Mouse (Mus musculus): ENCODE results near the gene Zfr2.

Gene Zfr2

DNA sequence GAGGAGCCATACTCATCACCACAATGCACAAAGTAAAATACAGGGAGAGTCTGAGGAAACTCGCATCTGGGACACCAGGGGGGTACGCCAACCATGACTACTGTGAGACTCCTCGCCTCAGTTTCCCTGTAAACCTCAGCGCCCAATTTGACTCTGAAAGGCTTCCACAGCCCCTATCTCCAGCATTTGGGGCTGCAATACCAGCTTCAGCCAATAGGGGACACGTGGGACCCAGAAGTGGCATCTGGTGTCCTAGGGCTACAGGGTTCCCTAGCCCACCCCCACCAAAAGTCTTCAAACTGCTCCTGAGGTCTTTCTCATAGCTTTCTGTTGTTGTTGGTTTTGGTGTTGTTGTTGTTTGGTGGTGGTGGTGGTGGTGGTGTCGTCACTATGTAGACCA lies 55.6 kb downstream of the Zfr2 start:
- DNase-seq (ENCODE audit: low spot score), result peak; percentile 59

DNA sequence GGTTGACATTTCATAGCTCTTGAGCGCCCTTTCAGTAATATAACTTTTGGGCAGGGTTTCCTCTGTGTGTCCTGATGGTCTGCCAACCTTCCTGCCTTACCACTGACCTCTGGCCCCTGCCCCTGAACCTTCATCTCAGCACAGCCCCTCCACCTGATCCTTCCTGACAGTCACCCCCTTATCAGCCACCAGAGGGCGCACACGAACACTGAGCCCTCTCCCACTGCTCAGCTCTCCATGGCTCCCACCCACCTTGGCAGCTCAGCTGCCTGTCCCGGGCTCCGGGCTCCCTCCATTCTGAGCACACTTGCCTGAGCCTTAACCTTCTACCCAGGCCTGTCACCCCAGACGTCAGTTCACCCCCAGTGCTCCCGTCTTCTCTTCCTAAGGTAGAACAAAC lies 56.3 kb downstream of the Zfr2 start:
- peak; percentile 85 for DNase-seq (ENCODE audit: low spot score)

DNA sequence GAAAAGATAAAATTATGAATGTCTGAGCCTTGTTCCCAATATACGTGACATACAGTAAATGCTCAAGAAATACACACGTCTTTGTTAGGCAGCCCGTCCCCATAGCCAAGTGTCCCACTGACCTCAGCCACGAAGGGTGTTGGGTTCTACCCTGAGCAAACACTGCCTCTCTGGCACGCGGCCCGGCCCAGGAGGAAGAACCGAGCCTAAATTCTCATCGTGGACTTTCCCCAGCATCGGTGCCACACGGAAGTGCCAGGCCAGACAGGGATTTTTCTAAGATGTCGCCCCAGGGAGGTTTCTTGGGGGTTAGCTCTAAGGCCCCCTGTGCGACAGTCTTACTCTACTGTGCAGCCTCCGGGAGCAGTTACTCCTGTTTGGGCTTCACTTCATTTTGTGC lies 56.9 kb downstream of the Zfr2 start:
- DNase-seq (ENCODE audit: low spot score), result no peak

DNA sequence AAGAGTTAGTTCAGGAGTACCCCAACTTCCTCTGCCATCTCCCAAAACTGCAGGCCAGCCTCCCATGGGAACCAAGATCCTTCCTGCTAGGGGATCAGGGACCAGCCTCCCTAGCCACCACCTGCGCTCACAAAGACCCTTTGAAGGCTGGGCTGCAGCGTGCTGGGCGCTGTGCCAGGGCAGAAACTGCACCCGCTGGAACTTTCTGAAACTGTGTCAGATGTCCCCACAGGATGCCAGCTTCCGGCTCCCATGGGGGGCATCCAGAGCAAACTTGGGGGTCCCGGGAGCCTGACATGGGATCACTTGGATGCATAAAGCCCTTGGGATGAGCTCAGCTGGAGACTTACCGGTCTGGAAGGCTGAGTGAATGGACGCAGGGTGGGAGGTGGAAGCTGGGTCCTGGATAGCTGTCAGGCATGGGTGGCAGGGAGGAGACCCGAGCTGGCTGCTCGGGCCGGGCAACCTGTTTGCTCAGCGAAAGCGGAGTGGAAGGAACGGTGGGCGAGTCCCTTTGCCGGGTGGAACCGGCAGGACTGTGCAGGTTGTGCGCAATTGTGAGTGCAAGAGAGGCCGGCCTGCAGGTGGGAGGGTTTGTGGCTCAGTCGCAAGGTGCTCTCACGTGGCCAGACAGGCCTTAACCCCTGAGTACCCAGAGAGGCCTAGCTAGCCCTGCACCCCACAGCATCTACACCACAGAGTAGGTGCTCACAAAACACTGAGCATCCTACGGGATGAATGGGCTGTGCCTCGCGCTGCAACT lies 57.9 kb downstream of the Zfr2 start:
- no peak for DNase-seq (ENCODE audit: low spot score)

DNA sequence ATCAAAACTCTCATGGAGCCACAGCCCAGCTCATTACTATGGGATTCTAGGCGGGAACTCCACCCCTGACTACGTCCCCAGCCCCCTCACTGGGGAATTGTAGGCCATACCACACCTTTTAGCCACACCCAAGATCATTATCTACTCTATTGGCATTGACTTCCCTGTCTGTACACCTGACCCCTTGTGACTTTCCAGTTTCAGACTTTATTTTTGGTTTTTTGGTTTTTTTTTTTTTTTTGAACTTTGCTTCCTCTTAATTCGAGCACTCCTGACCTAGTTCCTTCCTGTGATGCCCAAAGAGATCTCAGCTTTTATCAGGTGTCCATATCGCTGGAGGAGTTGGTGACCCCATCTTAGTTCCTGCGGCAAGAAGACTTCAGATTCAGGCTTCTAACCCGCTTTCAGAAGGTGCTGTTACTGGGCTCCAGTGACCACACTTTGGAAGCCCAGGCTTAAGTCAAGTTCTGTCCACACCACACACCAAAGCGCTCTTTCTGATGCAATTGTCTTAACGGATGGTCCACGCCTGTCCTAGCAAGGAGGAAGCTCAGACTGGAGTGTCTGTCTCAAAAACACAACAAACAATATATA lies 58.7 kb downstream of the Zfr2 start, which contains the start of gene Tjp3:
Gene Tjp3 (minus strand): TSS at position 71 of the 594 bp plus-strand sequence.
- no peak for DNase-seq (ENCODE audit: low spot score)

DNA sequence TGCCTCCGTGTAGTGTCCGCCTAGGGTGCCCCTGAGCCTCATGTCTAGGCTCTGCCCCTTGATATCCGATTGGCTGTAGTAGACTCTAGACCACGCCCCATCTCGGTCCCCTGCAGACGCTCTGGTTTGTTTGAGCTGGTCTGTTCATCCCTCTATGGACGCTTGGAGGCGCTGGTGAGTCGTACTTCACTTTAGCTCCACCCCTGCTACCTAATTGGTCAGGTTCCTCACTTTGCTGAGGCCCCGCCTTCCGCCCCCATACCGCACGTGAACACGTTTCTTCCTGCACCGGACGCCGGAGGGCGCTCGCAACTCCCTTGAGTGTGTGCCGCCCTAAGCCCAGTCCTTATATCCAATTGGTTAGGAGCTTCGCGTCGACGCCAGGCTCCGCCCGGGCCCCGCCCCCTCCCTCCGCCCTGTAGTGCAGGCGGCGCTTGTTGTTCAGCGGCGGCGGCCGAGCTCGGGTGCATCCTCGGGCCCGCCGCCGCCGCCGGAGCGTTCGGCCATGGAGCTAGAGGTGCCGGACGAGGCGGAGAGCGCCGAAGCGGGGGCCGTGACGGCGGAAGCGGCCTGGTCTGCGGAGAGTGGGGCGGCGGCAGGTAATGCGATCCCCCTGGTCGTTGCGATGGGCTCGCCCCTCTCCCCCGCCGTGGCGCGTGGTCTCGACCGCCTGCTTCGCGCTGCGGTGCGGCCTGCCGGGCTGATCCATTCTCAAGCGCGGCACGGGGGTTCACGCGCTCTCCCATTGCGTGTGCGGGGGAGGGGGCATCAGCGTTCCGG lies 59.8 kb downstream of the Zfr2 start, which contains the start of gene Pip5k1c:
Gene Pip5k1c (plus strand): TSS at position 410 of the 780 bp plus-strand sequence.
- DNase-seq (ENCODE audit: low spot score), result peak; percentile 100

DNA sequence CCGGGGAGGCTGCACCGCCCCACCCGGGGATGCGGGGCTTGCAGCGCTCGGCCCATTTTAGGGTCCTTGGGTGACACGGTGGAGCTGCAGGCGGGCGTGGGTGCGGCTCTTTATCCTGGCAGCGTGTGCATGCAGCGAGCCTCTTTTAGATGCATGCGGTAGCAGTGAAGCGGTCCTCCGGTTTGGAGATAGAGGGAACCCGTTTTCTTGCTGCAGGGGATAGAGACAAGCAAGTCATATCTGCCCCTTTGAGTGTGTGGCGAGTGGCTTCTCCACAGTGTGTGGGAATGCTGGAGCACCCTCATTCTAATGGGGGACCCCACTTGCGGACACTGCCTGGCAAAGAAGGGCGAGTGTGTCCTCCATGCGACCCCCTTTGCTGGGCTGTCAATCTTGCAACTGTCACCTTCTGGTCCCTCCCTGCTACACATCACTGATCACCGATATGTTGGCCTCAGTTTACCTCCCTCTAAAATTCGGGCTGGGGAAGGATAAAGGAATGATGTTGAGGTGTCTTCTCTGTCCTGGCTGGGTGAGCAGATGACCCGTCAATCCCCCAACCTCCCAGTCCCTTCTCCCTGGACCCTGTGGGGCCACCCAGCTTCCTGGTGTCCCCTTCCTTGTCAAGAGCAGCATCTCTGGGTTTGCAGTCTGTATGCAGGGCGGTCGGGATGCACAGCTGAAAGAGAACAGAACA lies 60.5 kb downstream of the Zfr2 start:
- no peak for DNase-seq (ENCODE audit: low spot score)

DNA sequence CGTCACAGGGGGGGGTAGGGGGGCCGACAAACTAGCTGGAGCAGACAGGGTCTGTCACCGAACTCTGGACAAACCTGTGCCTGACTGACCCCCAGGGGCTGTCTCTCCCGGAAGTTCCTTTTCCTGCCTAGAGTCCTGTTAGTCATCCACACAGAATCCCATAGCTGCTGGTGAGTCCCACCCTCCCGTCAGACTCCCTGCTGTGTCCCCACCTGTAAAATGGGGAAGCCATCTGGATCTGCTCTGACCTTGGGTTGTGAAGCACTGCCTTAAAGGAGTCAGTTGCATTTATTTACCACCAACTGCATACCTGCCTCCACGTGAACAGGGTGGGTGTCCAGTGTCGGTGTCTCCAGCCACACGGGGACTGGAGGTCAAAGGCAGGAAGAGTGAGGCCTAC lies 61.5 kb downstream of the Zfr2 start:
- no peak for DNase-seq (ENCODE audit: low spot score)

DNA sequence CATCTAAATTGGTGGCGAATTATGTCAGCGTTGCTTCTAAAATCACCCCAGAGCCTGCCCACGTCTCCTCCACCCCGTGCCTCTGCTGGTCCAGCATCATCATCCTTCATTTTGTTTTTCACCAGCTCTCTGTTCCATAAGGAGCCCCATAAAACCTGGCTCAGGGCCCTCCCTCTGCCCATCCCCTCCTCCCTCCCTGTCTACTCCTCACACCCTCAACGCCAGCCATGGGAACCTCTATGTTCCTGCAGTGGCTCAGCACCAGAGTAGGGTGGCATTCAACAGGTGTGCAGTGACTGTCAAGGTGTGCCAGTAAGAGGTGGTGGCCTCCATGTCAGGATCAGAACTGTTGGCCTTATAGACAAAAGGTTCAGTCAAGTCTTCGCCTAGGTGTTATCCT lies 62.2 kb downstream of the Zfr2 start:
- DNase-seq (ENCODE audit: low spot score), result no peak

DNA sequence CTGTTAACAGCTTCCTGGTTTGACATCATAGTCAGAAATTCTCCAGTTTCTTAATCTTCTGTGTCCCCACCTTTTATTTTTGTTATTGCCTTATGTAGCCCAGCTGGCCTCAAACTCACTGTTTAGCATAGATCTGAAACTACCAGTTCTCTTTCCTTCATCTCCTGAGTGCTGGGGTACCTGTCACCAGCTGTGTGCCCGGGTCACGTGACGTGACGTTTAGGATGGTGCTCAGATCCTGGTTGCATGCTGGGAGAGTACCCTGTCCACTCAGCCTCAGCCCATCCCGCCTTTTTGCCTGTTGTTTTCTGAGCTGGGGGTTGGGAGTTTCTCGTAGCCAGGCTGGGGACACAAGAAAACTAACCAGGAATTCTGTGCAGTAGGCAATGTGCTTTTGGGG lies 64.3 kb downstream of the Zfr2 start:
- no peak for DNase-seq (ENCODE audit: low spot score)

DNA sequence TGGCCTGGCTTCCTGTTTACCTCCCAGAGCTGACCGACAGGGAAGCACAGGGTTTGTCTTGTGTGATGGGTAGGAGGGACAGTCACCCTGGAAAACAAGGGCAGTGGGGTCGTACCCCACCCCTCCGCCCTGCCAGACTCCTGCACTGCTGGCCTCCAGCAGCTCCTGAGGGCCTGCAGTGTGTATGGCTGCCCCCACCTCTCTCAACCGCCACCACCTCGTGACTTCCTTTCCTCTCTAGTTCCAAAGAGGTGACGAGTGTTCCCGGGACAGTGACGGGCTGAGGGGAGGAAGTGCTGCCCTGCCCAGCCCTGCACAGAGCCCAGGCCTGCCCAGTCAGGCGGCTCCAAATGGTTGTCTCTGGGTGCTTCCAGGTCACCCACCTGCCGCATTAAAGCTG lies 64.9 kb downstream of the Zfr2 start:
- DNase-seq (ENCODE audit: low spot score), result no peak

DNA sequence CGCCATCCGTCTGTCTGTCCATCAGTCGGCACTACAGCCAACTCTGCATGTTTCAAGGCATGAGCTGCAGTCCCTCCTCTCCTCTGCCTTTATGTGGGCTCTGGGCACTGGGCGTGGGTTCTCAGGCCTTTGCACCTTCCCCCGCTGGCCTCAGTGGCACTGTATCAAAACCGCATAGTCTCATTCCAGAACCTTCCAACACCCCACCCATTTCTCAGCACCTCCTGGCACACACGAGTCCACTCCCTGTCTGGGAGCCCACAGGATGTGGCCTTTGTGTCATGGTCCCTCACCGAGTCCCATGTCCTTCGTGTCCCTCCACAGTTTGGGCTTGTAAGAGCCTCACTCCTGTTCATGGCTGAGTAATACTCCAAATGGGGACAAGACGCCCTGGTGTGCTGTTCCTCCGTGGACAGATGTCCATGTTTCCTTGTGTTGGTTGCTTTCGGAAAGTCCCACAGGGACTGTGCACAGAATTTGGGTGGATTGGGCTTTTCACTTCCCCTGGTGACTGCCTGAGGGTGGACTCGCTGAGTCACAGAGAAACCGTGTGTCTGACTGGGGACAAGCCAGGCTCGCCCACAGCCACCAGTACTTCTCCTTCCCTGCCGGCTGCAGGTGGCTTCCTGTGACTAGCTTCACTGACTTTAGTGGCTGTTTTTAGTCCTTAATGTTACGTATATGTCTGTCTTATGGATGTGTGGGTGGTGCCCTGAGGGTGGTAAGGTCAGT lies 65.6 kb downstream of the Zfr2 start:
- DNase-seq (ENCODE audit: low spot score), result no peak

DNA sequence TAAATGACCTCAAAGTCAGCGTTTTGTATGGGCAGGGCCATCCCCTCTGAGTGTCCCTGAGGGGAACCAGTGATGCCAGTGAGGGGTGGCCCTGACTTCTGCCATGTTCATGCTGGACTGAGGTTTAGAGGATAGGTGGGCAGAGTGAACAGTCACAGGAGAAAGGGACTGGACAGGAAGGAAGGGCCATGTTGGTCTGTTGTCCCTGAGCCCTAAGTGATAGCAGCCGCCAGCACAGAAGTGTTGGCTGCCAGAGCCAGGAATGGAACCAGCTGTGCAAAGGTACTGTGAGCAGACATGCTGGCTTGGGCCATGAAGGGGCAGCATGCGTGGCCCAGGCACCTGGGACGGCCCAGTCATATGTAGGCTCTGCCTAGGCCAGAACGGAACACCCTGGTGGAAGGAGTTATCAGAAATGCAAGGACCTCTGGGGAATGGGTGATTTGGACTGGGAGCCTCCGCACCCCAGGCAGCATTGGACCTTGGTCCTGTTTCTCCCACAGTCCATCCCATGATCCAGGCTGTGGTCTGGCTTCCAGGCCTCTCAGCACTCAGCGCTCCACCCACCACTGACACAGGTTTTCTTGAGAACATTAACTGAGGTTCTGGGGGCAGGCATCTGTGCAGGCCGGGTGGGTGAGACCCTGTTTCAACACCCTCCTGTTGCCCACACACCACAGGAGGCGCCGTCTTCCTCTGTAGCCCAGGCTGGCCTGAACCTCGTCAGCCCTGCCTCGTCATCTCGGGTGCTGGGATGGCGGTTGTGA lies 66.8 kb downstream of the Zfr2 start:
- DNase-seq (ENCODE audit: low spot score), result no peak

DNA sequence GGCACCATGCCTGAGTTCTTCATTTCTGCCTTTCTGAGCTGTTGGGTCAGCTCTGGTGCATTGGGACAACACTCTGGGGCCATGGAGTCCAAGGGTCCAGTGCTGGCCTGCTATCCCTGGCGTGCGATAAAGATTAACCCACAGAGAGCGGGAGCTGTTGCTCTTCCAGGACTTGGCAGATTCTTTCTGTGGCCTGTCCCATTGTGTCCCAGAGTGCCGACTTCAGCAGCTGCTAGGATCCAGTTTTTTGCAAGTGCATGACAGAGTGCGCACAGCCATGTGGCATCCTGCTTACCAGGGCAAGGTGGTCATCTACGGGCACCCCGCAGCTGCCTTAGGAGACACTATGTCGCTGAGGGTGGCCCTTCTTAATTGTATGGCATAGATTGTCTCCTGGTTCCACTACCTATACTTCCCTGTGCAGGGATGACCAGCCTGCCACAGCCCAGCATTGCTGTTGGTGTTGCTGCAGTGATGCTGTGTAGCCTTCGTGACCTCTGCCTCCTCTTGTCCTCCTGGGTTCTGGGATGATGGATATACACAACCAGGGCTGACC lies 67.5 kb downstream of the Zfr2 start:
- DNase-seq (ENCODE audit: low spot score), result no peak

DNA sequence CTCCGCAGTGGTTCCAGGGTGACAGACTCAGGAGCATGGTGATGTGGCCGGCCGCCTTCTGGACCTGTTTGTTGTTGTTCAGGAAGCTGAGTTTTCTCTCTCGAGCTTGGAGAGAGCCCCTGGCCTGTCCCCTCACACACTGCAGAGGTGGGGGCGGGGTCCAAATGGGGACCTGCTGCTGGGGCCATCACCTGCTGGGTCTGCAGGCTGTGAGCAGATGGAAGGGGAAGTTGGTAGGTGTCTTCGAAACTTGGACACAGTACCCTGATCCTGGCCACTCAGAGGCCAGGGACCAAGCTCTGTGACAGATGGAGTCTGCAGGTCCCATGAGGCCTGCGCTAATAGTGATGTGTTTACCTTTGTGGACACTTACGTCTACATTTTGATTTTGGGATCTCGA lies 68.4 kb downstream of the Zfr2 start:
- DNase-seq (ENCODE audit: low spot score), result no peak

Measured in embryo, embryonic 10.5 days (tissue).